Mouse (Mus musculus): ENCODE measurements at regions not wholly inside any gene's neighbourhood (a gene's known extent, or its start where the extent isn't known, plus 50 kb on each side); places are given as distances from the start of the nearest gene placed in this dataset.

- TF ChIP-seq CTCF (IDR thresholded peaks at IDR 0.05; ENCODE audit: low read depth, low read length) = no peak
- TF ChIP-seq TAL1 (conservative IDR thresholded peaks at IDR 0.05; ENCODE audit: low read depth, low read length) = no peak
- TF ChIP-seq GATA2 (IDR thresholded peaks at IDR 0.05; ENCODE audit: borderline replicate concordance, low read depth, low read length) = no peak
These were observed 101.2 kb upstream of the Dock1 start for GRCm38 (mm10) chr7:134569247-134569646.

All from G1E (cell line).